Mouse (Mus musculus): ENCODE results near the gene Litaf. TPM values are rescaled to one million over a fixed set of nuclear protein-coding genes. Genes with fewer than 3 reads are reported as not detected.
"Not testable (repeated sequence)": the region's sequence is repeated elsewhere in the genome, so short reads cannot be mapped to it uniquely, and the experiment has no call there.

The Litaf gene
- total RNA-seq, 2 experiments from 2014 or later, result 29.5 to 30.6 TPM

GRCm38 (mm10) chr16:10967756-10968155 lies 98.2 kb downstream of the Litaf start:
- intact Hi-C loops (cut with DNase I), result no loop called here
- DNase-seq, result no peak

GRCm38 (mm10) chr16:10967013-10967412 lies 98.9 kb downstream of the Litaf start:
- no peak for DNase-seq
- intact Hi-C loops (cut with DNase I), result no loop called here

DNA sequence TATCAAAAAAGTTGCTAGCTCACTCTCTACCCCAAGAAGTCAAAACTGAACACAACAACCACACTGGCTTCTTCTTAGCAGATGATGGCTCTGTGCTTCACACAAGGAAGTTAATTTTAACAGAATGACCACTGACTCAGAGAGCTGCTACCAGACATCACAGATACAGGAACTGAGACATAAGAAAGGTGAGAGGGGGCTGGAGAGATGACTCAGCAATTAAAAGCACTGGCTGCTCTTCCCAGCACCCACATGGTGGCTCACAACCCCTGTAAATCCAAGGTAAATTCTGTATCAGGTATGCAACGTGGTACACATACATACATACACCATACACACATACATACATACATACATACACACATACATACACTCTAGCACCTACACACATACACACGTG lies 100.9 kb downstream of the Litaf start:
- no peak for DNase-seq
- intact Hi-C loops (cut with DNase I), result no loop called here

DNA sequence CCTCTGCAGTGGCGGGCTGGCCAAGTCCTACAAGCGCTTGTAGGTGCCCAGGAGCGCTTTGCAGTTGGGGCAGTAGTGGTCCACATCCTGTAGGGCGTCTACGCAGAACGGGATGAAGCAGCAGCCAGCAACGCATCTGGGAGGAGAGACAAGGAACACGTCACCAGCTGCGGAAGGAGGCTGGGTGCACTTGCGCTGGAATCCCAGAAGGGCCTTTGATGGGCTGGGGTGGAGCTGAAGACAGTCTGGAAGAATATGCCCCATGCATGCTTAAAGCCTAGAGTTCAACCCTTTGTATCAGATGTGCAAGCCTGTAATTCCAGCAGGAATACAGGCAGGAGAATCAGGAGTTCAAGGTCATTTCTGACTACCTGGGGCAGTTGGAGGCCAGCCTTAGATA lies 105.0 kb downstream of the Litaf start:
- no peak for DNase-seq
- intact Hi-C loops (cut with DNase I), result loop anchor here (5.0 kb wide), 1 partner anchor 151 kb away; no protein-coding TSS in a partner anchor

- peak in 1 of 2 experiments; percentile 37 for DNase-seq
- intact Hi-C loops (cut with DNase I), result no loop called here
These were observed 107.1 kb downstream of the Litaf start for GRCm38 (mm10) chr16:10958763-10959440.

DNA sequence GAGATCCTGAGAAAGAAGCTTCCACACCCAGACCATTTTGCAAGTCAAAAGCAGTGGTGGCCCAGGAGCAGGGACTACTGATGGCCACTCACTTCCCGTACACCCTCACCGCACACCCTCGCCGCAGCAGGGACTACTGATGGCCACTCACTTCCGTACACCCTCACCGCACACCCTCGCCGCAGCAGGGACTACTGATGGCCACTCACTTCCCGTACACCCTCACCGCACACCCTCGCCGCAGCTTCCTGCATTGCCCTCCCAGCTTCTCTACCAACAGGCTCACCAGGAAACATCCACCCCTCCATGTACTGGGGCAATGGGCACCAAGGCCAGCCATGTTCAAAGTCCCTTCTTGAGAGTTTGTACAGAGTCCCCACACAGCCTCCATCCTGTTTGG lies 107.7 kb downstream of the Litaf start:
- intact Hi-C loops (cut with DNase I); DNase-seq: not testable (repeated sequence)

- no peak for DNase-seq
- intact Hi-C loops (cut with DNase I), result no loop called here
These were observed 108.2 kb downstream of the Litaf start for GRCm38 (mm10) chr16:10957794-10958193.

- DNase-seq, result no peak
- intact Hi-C loops (cut with DNase I), result no loop called here
These were observed 108.8 kb downstream of the Litaf start for GRCm38 (mm10) chr16:10956938-10957685.

DNA sequence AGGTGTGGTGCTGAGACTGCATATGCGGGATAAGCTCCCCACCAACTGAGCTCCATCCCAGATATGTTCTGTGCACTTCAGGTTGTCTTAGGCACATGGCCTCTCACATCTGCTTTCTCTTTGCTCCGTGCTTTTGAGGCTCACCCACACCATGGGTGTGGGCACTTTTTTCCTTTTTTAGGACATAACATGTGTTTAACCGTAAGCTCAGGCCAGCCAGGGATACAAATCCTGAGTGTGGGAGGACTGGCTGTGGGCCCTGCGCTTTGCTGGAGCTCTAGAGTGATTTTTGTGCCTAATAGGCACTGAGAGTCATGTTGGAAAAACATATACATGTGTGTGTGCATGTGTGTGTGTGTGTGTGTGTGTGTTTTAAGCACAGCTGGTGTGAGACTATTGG lies 110.9 kb downstream of the Litaf start:
- intact Hi-C loops (cut with DNase I), result no loop called here
- no peak for DNase-seq

GRCm38 (mm10) chr16:10952881-10953280 lies 113.1 kb downstream of the Litaf start:
- intact Hi-C loops (cut with DNase I), result loop anchor here (5.0 kb wide), 2 partner anchors 39 to 79 kb away; no protein-coding TSS in a partner anchor
- DNase-seq, result no peak

DNA sequence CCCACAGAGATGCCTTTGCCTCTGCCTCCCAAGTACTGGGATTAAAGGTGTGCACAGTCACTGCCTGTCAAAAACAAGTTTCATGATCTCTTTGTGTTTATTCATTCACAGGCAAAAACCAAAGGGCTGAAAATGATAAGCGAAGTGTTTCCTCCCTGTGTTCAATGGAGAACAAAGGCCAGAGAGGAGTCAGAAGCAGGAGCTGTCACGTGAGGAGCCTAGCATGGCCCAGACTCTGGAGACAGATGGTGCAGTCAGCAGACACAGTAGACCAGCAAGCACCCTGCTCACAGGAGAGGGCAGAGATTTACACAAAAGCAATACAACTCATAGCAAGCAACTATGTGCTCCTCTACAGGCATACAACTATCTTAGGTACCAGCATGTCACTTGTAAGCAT lies 113.9 kb downstream of the Litaf start:
- DNase-seq, result no peak
- intact Hi-C loops (cut with DNase I), result loop anchor here (5.0 kb wide), 2 partner anchors 40 to 80 kb away; no protein-coding TSS in a partner anchor

GRCm38 (mm10) chr16:10951581-10951980 lies 114.4 kb downstream of the Litaf start:
- intact Hi-C loops (cut with DNase I), result loop anchor here (5.0 kb wide), 2 partner anchors 41 to 81 kb away; no protein-coding TSS in a partner anchor
- peak; percentile 44 to 66 for DNase-seq

DNA sequence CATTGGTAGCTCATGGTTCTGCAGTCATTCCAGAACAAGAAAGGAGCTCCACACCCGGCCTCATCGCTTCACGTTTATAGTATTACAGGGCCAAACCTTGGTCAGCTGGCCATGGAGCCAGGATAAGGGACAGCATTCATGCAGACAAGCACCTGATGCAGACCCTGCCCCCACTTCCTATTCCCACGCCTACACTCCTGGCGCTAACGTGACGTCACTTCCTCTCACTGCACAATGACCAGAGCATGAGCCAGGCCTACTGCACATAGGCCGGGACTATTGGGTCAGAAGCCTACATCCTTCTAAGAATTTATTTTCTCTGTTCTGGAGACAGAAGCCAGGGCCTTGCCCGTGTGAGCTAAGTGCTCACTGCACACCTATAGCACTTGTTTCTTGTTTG lies 115.4 kb downstream of the Litaf start:
- intact Hi-C loops (cut with DNase I), result loop anchor here (5.0 kb wide), 2 partner anchors 42 to 82 kb away; no protein-coding TSS in a partner anchor
- DNase-seq, result peak; percentile 29 to 41

GRCm38 (mm10) chr16:10947724-10948123 lies 118.2 kb downstream of the Litaf start:
- DNase-seq, result no peak
- intact Hi-C loops (cut with DNase I), result loop anchor here (5.0 to 10.0 kb wide), 2 partner anchors 70 to 157 kb away; no protein-coding TSS in a partner anchor

DNA sequence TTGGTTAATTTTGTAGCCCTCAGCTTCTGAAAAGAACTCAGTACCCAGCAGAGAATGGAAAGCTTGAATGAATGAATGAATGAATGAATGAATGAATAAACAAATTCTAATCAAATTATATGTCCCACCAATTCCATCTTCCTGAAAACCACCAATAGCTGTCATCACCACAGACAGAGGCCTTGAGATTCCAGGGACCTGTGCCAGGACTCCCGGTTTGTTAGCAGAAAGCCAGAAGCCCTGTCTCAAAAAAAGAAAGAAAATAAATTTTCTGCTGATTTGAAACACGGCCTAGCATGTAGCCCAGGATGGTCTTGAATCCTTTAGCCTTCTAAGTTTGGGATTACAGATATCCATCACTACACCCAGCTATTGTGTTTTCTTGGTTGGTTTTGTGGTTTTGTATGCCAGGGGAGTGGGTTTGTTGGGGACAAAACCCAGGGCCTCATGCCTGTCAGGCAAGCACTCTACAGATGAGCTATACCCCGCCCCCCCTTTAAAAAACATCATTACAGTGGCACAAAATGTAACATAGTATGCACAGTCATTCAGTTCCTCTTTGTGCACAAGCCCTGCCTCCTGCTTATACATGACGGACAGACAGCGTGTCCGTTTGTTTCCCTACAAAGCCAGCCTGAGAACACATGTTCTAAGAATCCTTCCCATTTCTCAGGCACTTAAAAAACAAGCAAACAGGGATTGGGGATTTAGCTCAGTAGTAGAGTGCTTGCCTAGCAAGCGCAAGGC lies 120.4 kb downstream of the Litaf start:
- peak in 1 of 2 experiments; percentile 18 for DNase-seq
- intact Hi-C loops (cut with DNase I), result loop anchor here (5.0 to 10.0 kb wide), 2 partner anchors 68 to 159 kb away; no protein-coding TSS in a partner anchor

- intact Hi-C loops (cut with DNase I), result loop anchor here (10.0 kb wide), 1 partner anchor 160 kb away; no protein-coding TSS in a partner anchor
These were observed 121.4 kb downstream of the Litaf start for GRCm38 (mm10) chr16:10944545-10944944.

DNA sequence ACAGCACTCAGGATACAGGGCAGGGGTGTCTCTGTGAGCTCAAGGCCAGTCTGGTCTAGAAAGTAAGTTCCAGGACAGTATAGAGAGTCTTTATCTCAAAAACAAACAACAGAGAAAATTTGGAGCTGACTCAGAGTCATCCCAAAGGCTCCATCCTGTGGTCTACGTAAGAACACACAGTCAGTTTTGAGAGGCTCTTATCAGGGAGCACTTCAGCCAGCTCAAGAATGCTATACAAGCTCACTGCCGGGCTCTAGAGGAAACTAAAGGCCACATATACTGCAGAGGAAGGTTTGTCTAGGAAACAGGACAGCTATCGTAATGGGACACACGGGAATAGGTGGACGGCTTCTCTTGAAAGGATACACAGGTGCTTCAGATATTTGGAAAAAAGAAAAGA lies 122.7 kb downstream of the Litaf start:
- no peak for DNase-seq

More at GRCm38 (mm10) chr16:10944545-10944944, 121.4 kb downstream of the Litaf start:
- no peak for DNase-seq

DNA sequence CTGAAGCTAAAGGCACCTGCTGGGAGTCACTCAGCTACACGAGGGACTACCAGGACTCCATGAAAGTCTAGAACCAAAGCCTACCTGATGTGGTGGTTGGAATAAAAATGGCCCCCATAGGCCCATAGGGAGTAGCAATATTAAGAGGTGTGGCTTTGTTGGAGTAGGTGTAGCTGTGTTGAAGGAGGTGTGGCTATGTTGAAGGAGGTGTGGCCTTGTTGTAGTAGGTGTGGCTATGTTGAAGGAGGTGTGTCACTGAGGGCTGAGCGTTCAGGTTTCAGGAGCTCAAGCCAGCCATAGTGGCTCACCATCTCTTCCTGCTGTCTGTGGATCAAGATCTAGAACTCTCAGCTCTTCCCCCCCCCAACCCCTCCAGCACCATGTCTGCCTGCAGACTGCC lies 125.3 kb downstream of the Litaf start:
- intact Hi-C loops (cut with DNase I), result loop anchor here (10.0 kb wide), 1 partner anchor 164 kb away; no protein-coding TSS in a partner anchor
- no peak for DNase-seq

More for the DNA sequence above, 122.7 kb downstream of the Litaf start:
- intact Hi-C loops (cut with DNase I), result loop anchor here (10.0 kb wide), 1 partner anchor 162 kb away; no protein-coding TSS in a partner anchor

DNA sequence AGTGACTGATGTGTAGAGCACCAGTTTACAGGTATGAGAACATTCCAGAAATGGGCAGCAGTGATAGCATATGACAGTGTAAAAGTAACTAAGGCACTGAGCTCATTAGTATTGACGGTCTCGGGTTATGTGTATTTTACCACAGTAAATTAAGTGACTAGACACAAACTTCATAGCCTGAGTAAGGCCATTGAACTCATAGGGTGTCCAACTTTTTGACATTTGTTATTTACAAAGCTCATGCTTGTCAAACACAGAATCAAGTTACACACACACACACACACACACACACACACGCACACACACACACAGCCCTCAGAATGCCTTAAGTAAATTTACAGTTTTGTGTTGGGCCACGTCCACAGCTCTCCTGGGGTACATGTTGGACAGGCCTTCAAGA lies 126.0 kb downstream of the Litaf start:
- intact Hi-C loops (cut with DNase I), result loop anchor here (10.0 kb wide), 1 partner anchor 165 kb away; no protein-coding TSS in a partner anchor
- DNase-seq, result no peak

DNA sequence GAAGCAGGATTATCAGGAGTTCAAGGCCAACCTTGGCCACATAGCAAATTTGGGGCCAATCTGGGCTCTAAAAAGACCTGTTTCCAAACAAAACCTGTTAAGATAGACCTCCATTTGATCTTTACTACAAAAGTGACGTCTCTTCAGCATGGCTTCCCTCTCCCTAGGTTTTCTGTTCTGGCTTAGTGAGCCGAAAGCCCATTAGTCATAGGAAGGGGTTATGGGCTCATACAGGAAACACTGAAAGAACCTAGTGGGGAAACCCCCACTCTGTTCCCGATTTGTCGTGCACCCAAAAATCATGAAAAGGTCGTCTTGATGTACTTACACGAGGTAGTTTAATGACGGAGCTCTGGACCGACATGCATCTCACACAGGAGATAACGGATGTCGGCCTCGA lies 128.5 kb downstream of the Litaf start:
- intact Hi-C loops (cut with DNase I), result no loop called here
- no peak for DNase-seq
